Mouse (Mus musculus) mesoderm, embryonic 11.5 days (tissue): ENCODE measurements around the gene Ccdc159.

ENCODE experiments used
- DNase-seq: peaks from one replicate; pipeline ENCODE4 v3.0.0-alpha.2; 2012; ENCODE audit warnings: low read depth, low spot score

Gene Ccdc159

GRCm38 (mm10) chr9:21961366-21961980, 34.2 kb downstream of the Ccdc159 start:
- DNase-seq: no peak

- no peak for DNase-seq
Observed at GRCm38 (mm10) chr9:21962010-21962409, 34.7 kb downstream of the Ccdc159 start.

DNA sequence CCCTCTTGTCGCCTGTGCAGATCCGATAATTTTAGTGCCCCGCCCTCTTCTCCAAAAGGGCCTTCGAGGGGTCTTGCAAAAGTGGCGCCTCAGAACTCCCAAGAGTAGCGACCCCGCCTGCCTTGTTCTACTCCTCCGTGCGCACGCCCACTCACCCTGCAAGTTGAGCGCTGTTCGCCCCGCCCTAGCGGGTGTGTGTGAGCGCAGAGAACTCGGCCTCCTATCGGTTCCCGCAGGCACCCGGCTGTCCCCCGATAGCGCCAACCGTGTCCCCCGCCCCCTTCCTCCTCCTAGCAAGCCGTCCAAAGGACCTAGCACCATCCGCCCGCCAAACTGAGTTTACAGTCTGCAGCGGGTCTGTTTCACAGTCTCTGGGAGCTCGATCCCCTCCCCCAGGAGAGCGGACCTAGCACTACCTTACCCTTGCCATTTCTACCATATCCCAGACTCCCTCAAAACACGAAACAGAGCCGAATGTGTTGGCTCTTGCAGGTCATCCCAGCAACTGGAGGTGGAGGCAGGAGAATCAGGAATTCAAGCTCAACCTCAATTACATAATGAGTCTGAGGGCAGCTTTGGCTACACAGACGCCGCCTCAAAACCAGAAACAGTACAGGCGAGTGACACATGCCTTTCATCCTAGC, 35.3 kb downstream of the Ccdc159 start:
- peak; percentile 77 for DNase-seq

DNA sequence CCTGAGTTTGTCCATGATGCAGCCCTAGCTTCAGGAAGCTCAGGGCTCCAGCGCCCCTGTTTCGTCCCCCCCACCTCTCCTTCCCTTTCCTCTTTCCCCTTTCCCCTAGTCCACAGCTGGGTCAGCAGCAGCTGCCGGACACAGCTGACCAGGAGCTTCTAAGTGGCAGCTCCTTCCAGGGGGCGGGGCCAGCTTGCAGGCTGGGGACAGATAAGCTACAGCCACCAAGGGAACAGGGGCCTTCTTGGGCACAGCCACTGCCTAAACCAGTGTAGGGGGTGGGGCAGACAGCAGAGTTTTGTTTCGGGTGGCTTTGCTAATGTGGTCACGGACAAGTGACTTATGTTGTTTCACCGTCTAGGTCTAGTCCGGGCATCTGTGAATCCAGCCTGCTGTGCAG, 36.1 kb downstream of the Ccdc159 start, which contains the start of gene Epor:
Epor (minus strand) TSS at position 90 of the 400 bp plus-strand sequence.
- peak; percentile 41 for DNase-seq

- no peak for DNase-seq
Observed at GRCm38 (mm10) chr9:21968883-21969282, 41.6 kb downstream of the Ccdc159 start.

- no peak for DNase-seq
Observed at GRCm38 (mm10) chr9:21969304-21969703, 42.0 kb downstream of the Ccdc159 start.

DNA sequence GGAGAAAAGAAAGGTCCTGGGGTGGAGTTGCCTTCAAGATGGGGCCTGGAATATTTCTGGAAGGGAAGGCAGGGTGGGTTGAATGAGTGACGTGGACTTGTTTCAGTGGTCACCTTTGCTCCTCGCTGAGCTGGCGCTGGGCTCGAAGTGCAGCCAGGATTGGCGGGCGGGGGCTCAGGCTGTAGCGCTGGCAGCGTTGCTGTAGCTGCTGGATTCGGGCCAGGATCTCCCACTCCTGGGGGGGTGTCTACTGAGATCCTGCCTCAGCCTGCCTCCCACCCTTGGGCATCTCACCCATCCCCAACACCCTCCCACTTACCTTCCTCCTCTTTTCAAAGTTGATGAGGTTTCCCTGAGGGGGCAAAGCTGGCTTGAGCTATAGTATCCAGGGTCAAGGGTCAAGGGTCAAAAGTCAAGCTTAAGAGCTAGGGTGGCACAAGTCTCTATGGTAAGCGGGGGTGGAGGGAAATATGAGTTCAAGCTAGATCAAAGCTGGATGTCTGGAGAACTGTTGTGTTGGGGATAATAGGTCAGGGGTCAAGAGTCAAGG, 49.4 kb downstream of the Ccdc159 start:
- no peak for DNase-seq

GRCm38 (mm10) chr9:21977331-21977730, 50.1 kb downstream of the Ccdc159 start:
- DNase-seq: no peak

GRCm38 (mm10) chr9:21977972-21978371, 50.7 kb downstream of the Ccdc159 start:
- no peak for DNase-seq

DNA sequence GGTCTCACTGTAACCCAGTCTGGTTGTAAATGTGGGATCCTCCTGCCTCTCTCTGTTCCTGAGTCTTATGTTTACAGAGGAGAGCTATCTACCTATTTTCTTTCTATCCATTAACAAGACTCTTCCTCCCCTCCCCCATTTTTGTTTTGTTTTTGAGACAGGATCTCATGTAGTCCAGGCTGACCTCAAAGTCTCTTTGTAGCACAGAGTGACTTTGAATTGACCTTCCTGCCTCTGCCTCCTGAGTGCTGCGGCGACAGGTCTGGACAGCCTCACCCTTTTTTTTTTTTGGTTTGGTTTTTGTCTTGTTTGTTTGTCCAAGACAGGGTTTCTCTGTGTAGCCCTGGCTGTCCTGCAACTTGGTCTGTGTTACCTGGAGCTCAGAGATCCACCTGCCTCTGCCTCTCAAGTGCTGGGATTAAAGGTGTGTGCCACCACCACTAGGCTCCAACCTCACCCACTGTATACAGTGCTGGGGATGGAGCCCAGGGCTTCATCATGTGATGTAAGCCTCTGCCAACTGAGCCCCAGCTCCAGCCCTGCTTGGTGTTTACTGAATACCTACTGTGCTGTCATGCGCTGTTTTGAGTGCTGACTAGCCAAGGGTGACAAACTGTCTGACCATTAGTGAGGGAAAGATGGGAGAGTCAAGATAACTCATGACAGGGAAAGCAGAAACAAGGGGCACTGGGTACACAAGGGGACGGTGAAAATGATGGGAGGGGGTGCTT, 51.3 kb downstream of the Ccdc159 start:
- DNase-seq: no peak

- no peak for DNase-seq
Observed at GRCm38 (mm10) chr9:21983911-21984310, 56.6 kb downstream of the Ccdc159 start.
